Mouse (Mus musculus) adrenal gland, adult 2 months (tissue): Measurements from ENCODE around the gene Zfp36l2. TPM values are rescaled to one million over a fixed set of nuclear protein-coding genes. Genes with fewer than 3 reads are reported as not detected.
"Not testable (repeated sequence)": the region's sequence is repeated elsewhere in the genome, so short reads cannot be mapped to it uniquely, and the experiment has no call there.

Source experiments
- DNase-seq: peaks from one replicate; pipeline ENCODE4 v3.0.0; 2021
- long read RNA-seq: library from polyadenylated mRNA; stranded (forward); transcript quantifications from one replicate; pipeline ENCODE4 v2.0.0, GENCODE M21; 2021
- polyA plus RNA-seq: library from polyadenylated mRNA; depleted of rRNA; stranded (reverse); fragments of >200 nt; gene quantifications from 2 replicates; pipeline ENCODE4 v1.2.3, GENCODE M21; 2012; rRNA removed
- total RNA-seq, 2 experiments: library from RNA; stranded (reverse); gene quantifications; 2 replicates each; pipeline ENCODE4 v1.2.3; 2021

Gene Zfp36l2
- total RNA-seq (10 to 100 TPM; 53.6 to 87.6 TPM), polyA plus RNA-seq (159 and 170 TPM in 2 replicates)
- long read RNA-seq, transcript Zfp36l2-201 (2 exons, 3,530 nt), result major isoform, 28 of 39 reads
- long read RNA-seq, partial matches to known transcripts, result 0 of 39 reads
- long read RNA-seq, other reads (novel, unspliced or antisense), result 11 of 39 reads

DNA sequence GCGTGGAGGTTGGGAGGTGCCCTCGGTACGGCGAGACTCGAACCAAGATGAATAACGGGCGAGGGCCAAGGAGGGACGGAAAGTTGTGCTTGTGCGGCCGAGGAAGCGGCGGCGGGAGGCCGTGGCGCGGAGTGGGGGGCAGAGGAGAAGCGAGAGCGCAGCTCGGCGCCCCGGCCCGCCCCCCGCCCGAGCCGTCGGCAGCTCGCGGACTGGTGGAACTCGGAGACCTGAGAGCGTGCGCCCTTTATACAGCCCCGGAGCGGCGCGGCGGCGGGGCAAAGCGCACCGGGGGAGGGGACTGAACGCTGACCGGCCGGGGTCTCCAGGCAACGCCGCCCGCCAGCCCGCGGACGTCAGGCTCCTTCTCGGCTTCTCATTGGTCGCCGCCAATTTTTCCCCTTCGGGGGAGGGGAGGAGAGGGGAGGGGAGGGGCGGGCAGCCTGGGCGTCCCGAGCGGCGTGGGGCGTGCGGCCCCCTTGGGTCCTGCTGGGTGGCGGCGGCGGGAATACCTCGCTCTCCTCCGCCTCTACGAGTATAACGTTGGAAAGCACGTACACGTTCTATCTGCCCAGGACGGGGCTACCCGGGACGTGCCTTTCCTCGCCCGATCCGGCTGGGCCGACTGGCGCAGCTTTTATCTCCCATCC, at the start of gene Zfp36l2:
Gene Zfp36l2 (minus strand): TSS at position 221 of the 647 bp plus-strand sequence.
- peak; percentile 98 for DNase-seq

DNA sequence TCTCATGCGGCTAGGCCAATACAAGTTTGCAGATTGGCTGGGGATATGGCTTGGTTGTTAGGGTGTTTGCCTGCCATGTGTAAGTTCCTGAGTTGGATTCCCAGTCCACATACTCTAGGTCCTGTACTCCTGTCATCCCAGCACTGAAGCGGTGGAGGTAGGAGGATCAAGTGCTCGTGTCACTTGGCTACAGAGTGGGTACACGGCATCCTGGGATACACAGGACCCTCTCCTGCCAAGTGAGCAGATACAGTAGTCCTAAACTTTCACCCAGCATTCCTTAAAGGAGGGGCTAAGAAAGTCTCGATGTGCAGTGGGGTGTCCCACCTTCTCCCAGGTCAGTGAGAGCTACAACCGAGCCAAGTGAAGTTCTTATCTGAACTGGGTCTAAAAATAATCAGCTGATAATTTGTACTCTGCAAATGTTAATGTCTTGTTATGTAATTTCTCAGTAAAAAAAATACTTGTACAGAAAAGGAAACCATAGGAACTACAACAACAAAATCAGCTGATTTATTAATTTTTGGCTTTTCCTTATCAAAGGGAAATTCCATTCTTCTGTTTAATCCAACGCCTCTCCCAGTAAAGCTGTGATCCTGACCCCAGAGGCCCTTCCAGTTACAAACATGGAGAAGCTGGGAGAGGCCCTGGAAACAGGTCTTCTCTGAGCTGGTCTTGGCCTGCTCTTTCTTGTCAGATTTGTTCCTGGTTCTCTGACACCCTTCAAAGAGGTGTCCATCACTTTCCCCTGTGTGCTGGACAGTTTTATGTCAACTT, 49.2 kb upstream of the Zfp36l2 start:
- DNase-seq, result no peak

GRCm38 (mm10) chr17:84235399-84235928, 47.7 kb upstream of the Zfp36l2 start:
- DNase-seq, result no peak

DNA sequence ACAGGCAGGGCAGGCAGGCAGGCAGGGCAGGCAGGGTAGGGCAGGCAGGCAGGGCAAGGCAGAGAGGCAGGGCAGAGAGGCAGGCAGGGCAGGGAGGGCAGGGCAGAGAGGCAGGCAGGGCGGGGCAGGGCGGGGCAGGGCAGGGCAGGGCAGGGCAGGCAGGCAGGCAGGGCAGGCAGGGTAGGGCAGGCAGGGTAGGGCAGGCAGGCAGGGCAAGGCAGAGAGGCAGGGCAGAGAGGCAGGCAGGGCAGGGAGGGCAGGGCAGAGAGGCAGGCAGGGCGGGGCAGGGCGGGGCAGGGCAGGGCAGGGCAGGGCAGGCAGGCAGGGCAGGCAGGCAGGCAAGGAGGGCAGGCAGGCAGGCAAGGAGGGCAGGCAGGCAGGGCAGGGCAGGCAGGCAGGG, 47.0 kb upstream of the Zfp36l2 start:
- DNase-seq, result not testable (repeated sequence)

DNA sequence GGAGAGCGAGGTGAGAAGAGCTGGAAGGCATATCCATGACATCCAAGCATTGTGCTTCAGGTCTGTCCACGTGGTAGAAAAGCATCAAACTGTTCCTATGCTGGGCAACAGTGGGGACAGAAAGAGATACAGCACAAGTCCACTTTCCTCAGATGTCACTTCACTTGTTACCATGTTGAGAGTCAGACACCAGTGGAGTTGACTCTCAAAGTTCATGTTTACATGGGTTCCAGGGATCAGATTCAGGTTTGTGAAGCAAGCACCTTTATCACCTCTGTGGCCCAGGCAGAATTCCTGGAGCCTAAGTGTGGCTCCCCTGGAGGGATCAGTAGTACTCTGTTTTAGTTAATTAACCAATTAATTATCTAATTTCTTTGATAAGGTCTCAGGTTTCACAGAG, 46.0 kb upstream of the Zfp36l2 start:
- no peak for DNase-seq

DNA sequence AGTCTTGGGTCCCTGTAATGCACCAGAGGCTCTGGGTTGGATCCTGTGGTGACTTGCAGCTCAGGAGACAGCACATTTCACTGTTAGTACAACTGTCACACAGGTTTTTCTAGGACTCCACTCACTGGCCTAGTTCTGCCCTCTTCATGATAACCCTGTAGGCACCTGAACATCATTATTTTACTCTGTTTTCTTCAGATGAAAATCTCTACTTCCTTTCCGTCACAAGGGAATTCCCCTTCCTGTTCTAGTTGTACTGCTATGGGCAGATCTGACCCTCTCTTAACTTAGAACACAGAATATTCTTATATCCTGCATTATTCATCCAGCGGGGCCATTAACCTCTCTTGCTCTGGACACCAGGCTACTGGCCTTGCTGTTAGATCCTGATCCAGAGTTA, 43.6 kb upstream of the Zfp36l2 start:
- no peak for DNase-seq

DNA sequence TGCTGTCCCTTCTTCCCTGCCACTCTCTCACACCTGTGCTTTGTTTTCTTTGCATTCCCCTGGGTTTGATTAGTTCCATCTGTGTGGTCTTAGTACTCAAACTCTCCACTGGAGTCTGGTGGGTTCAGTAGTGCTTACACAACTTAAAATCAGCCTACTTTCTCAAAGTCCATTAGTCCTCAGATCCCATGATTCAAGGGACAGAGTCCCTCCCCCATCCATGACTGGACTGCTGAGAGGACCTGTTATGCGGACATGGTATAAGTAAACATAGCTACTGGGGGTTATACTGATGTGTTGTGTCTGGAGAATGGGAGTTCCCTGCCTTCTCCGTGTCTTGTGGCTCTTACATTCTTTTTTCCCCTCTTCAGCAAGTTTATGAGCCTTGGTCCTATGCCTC, 40.5 kb upstream of the Zfp36l2 start:
- DNase-seq, result no peak

DNA sequence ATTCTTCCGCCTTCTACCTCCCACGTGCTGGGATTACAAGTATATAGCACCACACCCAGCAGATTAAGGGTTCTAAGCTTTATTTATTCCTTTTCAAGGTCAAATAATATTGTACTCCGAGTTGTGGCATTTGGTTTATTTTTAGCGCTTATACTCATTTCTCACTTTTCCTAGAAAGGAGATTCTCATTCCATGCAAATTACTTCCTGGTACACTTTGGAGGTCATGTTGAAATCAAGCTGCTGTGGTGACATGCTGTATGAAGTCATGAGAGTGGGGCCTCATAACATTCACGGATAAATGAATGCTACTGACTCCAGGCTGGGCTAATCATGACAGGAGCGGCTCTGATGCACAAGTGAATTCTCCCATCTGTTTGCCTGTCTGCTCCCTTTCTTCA, 38.9 kb upstream of the Zfp36l2 start:
- DNase-seq, result peak; percentile 21

- DNase-seq, result peak; percentile 17
Measured at GRCm38 (mm10) chr17:84226231-84226630, 38.5 kb upstream of the Zfp36l2 start.

DNA sequence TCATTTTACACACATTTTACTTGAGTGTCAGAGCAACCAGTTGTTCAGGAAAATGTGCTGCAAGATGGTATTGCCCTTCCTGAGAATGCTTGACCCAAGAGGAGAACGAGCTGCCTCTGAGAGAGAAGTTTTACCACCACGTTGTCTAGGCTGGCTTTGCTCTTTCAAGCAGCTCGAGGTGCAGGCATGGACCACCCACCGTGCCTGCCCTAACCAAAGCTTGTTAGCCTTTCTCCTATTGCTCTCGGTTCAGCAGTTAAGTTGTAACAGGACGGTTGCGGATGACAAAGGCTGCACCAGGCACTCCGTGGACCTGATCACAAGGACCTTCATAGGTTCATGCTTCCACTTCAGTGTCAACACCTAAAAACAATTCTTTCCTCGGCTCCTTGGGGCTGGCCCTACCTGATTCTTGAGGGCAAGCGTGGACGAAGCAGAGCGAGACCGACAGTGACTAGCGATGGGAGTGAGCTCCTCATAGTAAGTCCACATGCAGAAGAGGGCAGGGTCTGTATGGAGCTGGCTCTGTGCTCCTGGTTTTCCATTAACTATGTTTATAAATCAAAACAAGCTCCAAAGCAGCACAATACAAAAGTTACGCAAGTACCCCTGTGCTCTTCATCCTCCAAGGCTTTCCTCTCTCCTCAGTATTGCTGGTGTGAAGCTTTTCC, 36.6 kb upstream of the Zfp36l2 start:
- no peak for DNase-seq

GRCm38 (mm10) chr17:84218841-84219240, 31.1 kb upstream of the Zfp36l2 start:
- DNase-seq, result not testable (repeated sequence)

- no peak for DNase-seq
Measured at GRCm38 (mm10) chr17:84217696-84218095, 29.9 kb upstream of the Zfp36l2 start.

DNA sequence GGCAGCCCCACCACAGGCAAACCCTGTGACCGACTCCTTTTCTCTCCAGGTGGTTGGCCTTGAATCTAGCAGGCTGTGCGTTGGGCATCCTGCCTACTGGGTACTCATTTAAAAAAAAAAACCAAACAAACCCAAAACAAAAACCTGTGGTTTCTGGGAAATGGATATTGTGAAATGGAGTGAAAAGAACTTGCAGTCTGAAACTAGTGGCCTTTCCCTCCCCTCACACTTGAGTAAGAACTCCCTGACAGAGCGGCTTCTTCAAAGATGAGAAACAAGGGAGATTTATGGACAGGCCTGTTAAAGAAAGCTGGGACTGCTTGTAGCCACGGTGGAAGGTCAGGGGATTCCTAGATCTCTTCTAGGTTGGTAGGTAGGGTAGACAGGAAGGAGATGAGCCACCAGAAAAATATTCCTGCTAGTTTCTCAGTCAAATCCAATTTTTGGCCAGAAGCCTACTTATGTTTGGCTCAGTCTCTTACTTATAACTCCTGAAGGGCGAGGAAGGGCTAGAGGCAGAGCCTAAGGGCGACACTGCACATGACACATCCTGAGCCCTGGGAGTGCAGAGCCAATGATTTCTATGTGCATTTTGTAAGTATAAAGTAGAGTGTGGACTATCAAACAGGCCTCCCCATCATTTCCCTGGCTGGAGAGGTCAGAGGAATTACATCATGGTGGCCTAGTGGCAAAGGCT, 27.7 kb upstream of the Zfp36l2 start:
- peak; percentile 68 for DNase-seq

DNA sequence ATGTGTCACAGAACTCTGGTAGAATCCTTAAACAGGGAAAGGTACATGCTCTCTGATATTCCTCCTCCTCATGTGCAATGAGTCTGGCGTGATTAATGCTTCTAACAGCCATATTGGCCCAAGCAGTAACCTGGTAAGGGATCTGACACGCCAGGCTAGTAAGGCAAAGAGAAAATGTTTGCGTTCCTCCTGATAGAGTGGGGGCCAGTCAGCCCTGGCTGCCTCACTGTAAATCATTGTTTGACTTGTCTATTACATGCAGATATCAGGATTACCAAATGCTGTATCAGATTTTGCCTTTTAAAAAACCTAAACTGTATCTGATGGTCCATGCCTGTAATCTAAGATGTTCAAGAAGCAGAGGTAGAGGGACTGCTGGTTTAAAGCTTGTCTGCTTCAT, 25.7 kb upstream of the Zfp36l2 start:
- no peak for DNase-seq

DNA sequence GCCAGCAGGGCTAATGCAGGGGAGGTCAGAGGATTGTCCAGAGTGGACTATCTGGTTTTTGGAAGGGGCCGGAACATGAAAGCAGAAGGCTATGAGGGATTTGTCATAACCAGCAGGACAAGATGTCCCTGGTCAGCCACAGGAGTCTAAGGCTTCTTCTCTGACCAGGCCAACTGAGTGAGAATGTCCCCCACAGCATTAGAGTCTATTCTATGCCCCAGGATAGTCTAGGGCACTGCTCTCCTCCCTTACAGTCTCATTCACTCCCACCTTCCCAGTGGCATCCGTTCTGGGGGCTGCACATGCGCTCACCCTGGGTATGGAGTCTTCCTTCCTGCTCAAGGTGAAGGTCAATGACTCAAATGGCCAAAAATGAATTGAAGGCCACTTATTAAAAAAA, 19.9 kb upstream of the Zfp36l2 start:
- DNase-seq, result peak; percentile 54

GRCm38 (mm10) chr17:84206239-84206638, 18.5 kb upstream of the Zfp36l2 start:
- DNase-seq, result no peak

DNA sequence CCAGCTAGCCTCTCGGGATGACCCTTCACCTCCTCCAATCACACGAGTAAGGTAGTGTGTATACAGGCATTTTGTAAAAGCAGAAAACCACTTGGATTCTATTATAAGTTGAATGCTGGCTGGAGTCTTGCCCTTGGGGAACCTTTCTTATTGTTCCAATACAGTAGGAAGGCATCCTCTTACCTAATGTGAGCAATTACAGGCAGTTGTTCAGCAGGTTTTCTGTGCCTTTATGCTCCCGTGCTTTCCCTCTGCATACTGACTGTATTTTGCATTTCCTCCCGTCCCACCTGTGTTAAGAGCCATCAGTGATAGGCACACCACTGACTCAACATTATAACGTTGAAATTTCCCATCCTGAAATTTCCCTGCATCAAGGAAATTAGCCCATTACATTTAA, 17.2 kb upstream of the Zfp36l2 start:
- DNase-seq, result no peak

- DNase-seq, result no peak
Measured at GRCm38 (mm10) chr17:84203340-84203739, 15.6 kb upstream of the Zfp36l2 start.

DNA sequence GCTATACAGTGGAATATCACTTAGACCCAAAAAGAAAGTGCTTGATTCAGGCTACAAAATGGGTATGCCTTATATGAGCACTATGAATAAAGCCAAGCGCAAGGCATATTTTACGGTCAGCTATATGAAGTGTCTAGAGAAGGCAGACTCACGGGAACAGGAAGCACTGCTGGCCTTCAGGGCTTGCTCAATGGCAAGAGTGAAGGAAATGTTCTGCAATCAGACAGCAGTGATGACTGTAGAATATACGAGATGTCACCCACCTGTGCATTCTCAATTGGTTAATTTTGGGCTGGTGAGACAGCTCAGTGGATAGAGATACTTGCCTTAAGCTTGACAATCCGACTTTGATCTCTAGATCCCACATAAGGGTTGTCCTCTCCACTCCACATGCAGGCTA, 13.4 kb upstream of the Zfp36l2 start:
- no peak for DNase-seq

- peak; percentile 26 for DNase-seq
Measured at GRCm38 (mm10) chr17:84197912-84198344, 10.2 kb upstream of the Zfp36l2 start.

DNA sequence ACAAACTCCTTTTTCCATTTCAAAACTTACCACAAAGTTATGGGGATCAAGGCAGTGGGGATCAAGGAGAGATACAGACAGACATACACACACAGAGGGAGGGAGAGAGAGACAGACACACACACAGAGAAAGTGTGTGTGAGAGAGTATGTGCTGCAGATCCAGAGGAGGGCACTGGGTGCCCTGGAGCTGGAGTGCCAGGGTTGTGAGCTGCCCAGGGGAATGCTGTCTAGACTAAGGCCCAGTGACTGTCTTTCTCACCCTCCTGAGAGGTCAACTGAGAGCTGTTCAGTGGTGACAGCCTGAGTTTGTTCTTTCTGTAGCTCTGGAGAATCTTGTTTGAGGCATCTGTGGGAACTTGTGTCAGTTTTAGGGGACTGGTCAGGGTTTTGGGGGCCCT, 8.6 kb upstream of the Zfp36l2 start:
- DNase-seq, result no peak

DNA sequence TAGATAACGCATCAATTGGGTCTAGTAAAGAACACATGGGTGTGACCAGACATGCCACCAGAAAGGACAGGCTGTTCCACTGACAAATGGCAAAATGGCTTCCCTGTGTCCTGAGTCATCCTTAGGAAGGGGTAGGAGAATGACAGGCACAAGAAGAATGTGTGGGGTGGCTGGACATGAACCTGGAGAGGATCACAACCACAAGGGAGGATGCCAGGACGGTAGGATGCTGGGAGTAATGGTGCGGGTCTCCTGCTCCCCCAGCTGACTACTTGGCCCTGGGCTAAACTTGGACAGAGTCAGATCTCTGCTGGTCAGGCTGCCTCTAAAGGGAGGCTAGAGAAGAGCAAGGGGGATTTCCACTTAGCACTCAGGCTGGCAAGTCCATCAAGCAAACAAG, 8.1 kb upstream of the Zfp36l2 start:
- no peak for DNase-seq
